Mouse (Mus musculus) embryonic fibroblast, embryonic 13.5 days (primary cell): ENCODE data around the gene Lrrfip1.

Experiments used
- CTCF ChIP-seq: IDR thresholded peaks from 2 replicates; pipeline ENCODE4 v1.5.1; 2011; ENCODE audit warnings: mild to moderate bottlenecking, control low read depth, low read length, moderate library complexity, borderline replicate concordance; ENCODE audit not compliant: insufficient read depth
- POLR2A ChIP-seq: IDR thresholded peaks from 2 replicates; pipeline ENCODE4 v1.6.1; 2011; ENCODE audit warnings: low read depth, mild to moderate bottlenecking, control low read depth, low read length, moderate library complexity

GRCm38 (mm10) chr1:91061105-91061504 lies 62.6 kb downstream of the Lrrfip1 start:
- no peak for TF ChIP-seq CTCF
- TF ChIP-seq POLR2A = no peak
